Mouse (Mus musculus): ENCODE results near the gene Nceh1. TPM values are rescaled to one million over a fixed set of nuclear protein-coding genes. Genes with fewer than 3 reads are reported as not detected.

The Nceh1 gene
- polyA plus RNA-seq, 1 experiment from 2014 or later: 55.6 TPM

DNA sequence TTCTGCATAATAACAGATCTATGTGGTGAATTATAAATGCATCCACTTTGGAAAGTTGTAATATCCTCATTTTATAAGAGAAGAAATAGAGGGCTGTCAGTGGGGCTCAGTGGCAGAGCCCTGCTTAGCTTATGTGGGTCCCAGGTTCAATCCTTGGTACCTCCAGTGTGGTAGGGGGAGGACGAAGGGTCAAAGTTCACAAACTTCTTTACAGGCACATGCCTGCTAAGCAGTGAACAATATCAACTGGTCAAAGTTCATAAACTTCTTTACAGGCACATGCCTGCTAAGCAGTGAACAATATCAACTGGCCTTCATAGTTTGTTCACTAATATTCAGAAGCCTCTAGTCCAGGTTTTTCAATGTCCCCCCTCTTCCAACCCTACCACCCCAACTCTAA, 13.8 kb downstream of the Nceh1 start:
- TF ChIP-seq EP300 (IDR thresholded peaks at IDR 0.05): no peak
- WGBS: 81% methylated on average over 1 of the region's 1 CpGs
- no peak for ATAC-seq

DNA sequence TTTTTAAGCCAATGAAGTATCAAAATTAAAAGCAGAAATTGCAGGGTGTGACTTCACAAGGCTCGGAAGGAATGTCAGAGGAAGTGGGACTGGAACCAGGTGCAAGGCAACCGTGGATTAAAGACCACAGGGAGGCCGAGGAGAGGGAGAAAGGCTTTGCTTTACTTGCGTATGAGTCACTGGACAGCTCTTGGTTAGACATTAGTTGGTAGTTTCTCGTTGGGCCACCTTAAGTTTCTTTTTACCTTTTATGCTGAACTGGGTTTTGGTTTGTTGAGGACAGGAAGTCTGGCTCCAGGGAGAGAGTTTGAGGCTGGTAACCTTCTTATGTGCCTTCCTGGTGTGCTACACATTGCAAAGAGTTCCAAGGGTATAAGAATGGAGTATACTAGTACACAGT, 15.1 kb downstream of the Nceh1 start:
- no peaks in the 10 kb centered on the region for H3K9me3 ChIP-seq (ENCODE audit: low read length)
- no peak for DNase-seq (ENCODE audit: low spot score)
- no peaks in the 10 kb centered on the region for H3K36me3 ChIP-seq (ENCODE audit: insufficient read depth, low read length)
- TF ChIP-seq CTCF (IDR thresholded peaks at IDR 0.05) (no peak), EP300 (IDR thresholded peaks at IDR 0.05) (no peak)
- no peak overlapping the region for H3K9ac ChIP-seq (replicated peaks; ENCODE audit: low read depth)
- no peaks in the 10 kb centered on the region for H3K27me3 ChIP-seq (replicated peaks; ENCODE audit: insufficient read depth, low read length)
- WGBS: 66% methylated on average over 5 of the region's 5 CpGs
- no peaks in the 10 kb centered on the region; the same call in 1 of the 2 replicates for H3K4me1 ChIP-seq (ENCODE audit: insufficient read depth, low read depth, low read length)
- no peak overlapping the region for H3K4me2 ChIP-seq (replicated peaks; ENCODE audit: low read depth, low read length)
- H3K4me3 ChIP-seq (ENCODE audit: low read depth, low read length): no peak overlapping the region
- H3K27ac ChIP-seq (ENCODE audit: low read length): no peak overlapping the region
- no peak for ATAC-seq

More for the DNA sequence above, 13.8 kb downstream of the Nceh1 start:
- H3K4me1 ChIP-seq (ENCODE audit: insufficient read depth, low read depth, low read length): no peaks in the 10 kb centered on the region; the same call in 1 of the 2 replicates
- H3K9ac ChIP-seq (replicated peaks; ENCODE audit: low read depth): no peak overlapping the region
- no peaks in the 10 kb centered on the region for H3K9me3 ChIP-seq (ENCODE audit: low read length)
- no peaks in the 10 kb centered on the region for H3K36me3 ChIP-seq (ENCODE audit: insufficient read depth, low read length)
- DNase-seq (ENCODE audit: low spot score): no peak
- no peak overlapping the region for H3K4me3 ChIP-seq (ENCODE audit: low read depth, low read length)
- no peak overlapping the region for H3K27ac ChIP-seq (ENCODE audit: low read length)
- no peaks in the 10 kb centered on the region for H3K27me3 ChIP-seq (replicated peaks; ENCODE audit: insufficient read depth, low read length)
- no peak overlapping the region for H3K4me2 ChIP-seq (replicated peaks; ENCODE audit: low read depth, low read length)

DNA sequence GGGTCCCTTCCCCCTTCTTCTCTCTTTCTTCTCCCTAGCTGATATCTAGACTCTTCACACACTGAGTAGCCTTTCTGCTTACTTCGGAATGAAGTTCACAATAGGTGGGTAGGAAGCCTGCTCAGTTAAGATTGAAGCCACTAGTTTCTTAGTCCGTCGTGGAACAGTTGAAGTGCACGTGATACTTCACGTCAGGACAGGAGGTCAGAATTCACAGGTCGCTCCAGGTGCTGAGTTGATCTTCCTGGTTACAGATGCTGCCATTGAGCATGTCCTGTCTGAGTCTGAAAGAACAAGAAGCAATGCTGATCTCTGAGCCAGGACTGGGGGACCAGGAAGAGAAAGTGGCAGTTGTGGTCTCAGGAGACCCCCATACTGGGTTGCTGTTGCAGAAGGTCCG, 16.4 kb downstream of the Nceh1 start:
- Histone ChIP-seq H3K36me3 (ENCODE audit: insufficient read depth, low read length) (no peaks in the 10 kb centered on the region), H3K4me2 (replicated peaks; ENCODE audit: low read depth, low read length) (no peak overlapping the region), H3K27ac (ENCODE audit: low read length) (no peak overlapping the region), H3K9me3 (ENCODE audit: low read length) (no peaks in the 10 kb centered on the region), H3K27me3 (replicated peaks; ENCODE audit: insufficient read depth, low read length) (no peaks in the 10 kb centered on the region), H3K9ac (replicated peaks; ENCODE audit: low read depth) (no peak overlapping the region), H3K4me3 (ENCODE audit: low read depth, low read length) (no peak overlapping the region), H3K4me1 (ENCODE audit: insufficient read depth, low read depth, low read length) (no peaks in the 10 kb centered on the region)
- TF ChIP-seq CTCF (IDR thresholded peaks at IDR 0.05): no peak
- TF ChIP-seq EP300 (IDR thresholded peaks at IDR 0.05): no peak
- DNase-seq (ENCODE audit: low spot score) (no peak), ATAC-seq (no peak)
- 71% methylated on average over 7 of the region's 7 CpGs for WGBS

DNA sequence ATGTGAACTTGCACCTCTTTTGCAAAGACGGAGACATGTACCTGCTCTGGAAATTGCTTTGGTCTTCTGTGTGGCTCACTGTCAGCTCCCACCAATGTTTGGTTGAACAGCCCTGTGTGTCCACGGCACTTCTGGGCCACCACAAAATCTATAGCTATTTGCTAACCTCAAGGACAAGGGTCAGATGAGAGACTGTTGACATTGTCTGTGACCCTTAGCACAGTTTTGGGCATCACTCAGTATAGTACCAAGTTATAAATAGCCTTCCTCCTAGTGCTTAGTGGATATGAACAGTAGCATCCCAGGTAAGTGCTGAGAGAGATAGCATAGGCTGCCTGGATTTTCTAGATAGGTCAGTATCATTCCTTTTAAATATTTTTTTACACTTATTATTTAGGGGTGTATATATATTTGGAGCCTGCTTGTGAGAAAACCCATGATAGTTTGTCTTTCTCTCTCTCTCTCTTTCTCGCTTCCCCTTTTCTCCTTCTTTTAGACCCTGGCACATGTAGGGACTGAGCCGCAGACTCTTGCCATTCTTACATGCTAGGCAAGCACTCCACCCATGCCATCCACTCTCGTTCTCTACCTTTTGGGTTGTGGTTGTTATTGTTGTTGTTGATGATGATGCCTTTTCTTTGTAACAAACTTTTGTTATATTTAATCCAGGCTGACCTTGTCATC, 19.1 kb downstream of the Nceh1 start:
- no peak overlapping the region for H3K4me3 ChIP-seq (ENCODE audit: low read depth, low read length)
- H3K27me3 ChIP-seq (replicated peaks; ENCODE audit: insufficient read depth, low read length): no peaks in the 10 kb centered on the region
- no peaks in the 10 kb centered on the region for H3K36me3 ChIP-seq (ENCODE audit: insufficient read depth, low read length)
- H3K9ac ChIP-seq (replicated peaks; ENCODE audit: low read depth): no peak overlapping the region
- DNase-seq (ENCODE audit: low spot score) (no peak), ATAC-seq (no peak)
- H3K4me1 ChIP-seq (ENCODE audit: insufficient read depth, low read depth, low read length): no peaks in the 10 kb centered on the region; the same call in 1 of the 2 replicates
- no peaks in the 10 kb centered on the region for H3K9me3 ChIP-seq (ENCODE audit: low read length)
- 77% methylated on average over 5 of the region's 5 CpGs for WGBS
- H3K4me2 ChIP-seq (replicated peaks; ENCODE audit: low read depth, low read length): no peak overlapping the region
- TF ChIP-seq EP300 (IDR thresholded peaks at IDR 0.05): no peak
- no peak for TF ChIP-seq CTCF (IDR thresholded peaks at IDR 0.05)
- H3K27ac ChIP-seq (ENCODE audit: low read length): no peak overlapping the region

GRCm38 (mm10) chr3:27205068-27205467, 22.3 kb downstream of the Nceh1 start:
- 16% methylated on average over 5 of the region's 5 CpGs for WGBS

GRCm38 (mm10) chr3:27205514-27206220, 22.9 kb downstream of the Nceh1 start:
- Histone ChIP-seq H3K9ac (replicated peaks; ENCODE audit: low read depth) (no peak overlapping the region), H3K4me2 (replicated peaks; ENCODE audit: low read depth, low read length) (no peak overlapping the region), H3K4me1 (ENCODE audit: insufficient read depth, low read depth, low read length) (no peaks in the 10 kb centered on the region; the same call in 1 of the 2 replicates), H3K4me3 (ENCODE audit: low read depth, low read length) (no peak overlapping the region), H3K36me3 (ENCODE audit: insufficient read depth, low read length) (no peaks in the 10 kb centered on the region), H3K27me3 (replicated peaks; ENCODE audit: insufficient read depth, low read length) (no peaks in the 10 kb centered on the region), H3K9me3 (ENCODE audit: low read length) (no peaks in the 10 kb centered on the region), H3K27ac (ENCODE audit: low read length) (0 out of 2 replicates have a peak overlapping the region, but pooled peaks have one; percentile 26)
- ATAC-seq: peak; percentile 53
- WGBS: 59% methylated on average over 9 of the region's 9 CpGs
- DNase-seq (ENCODE audit: low spot score): no peak
- TF ChIP-seq EP300 (IDR thresholded peaks at IDR 0.05): no peak

More at GRCm38 (mm10) chr3:27205068-27205467, 22.3 kb downstream of the Nceh1 start:
- Histone ChIP-seq H3K27ac (ENCODE audit: low read length) (0 out of 2 replicates have a peak overlapping the region, but pooled peaks have one; percentile 26), H3K9me3 (ENCODE audit: low read length) (no peaks in the 10 kb centered on the region), H3K4me1 (ENCODE audit: insufficient read depth, low read depth, low read length) (no peaks in the 10 kb centered on the region; the same call in 1 of the 2 replicates), H3K9ac (replicated peaks; ENCODE audit: low read depth) (no peak overlapping the region), H3K4me3 (ENCODE audit: low read depth, low read length) (no peak overlapping the region), H3K4me2 (replicated peaks; ENCODE audit: low read depth, low read length) (no peak overlapping the region), H3K36me3 (ENCODE audit: insufficient read depth, low read length) (no peaks in the 10 kb centered on the region), H3K27me3 (replicated peaks; ENCODE audit: insufficient read depth, low read length) (no peaks in the 10 kb centered on the region)
- ATAC-seq (peak; percentile 37), DNase-seq (ENCODE audit: low spot score) (no peak)
- no peak for TF ChIP-seq EP300 (IDR thresholded peaks at IDR 0.05)
- no peak for TF ChIP-seq CTCF (IDR thresholded peaks at IDR 0.05)
